Mouse (Mus musculus) stomach, postnatal 0 days (tissue): Measurements from ENCODE around the gene Kdm8.

Experiments used
- CTCF ChIP-seq: IDR thresholded peaks from 2 replicates; pipeline ENCODE4 v1.5.1; 2016; ENCODE audit warnings: antibody characterized with exemption, low read depth, mild to moderate bottlenecking, moderate library complexity
- EP300 ChIP-seq: optimal IDR thresholded peaks from 2 replicates; pipeline ENCODE3; 2016; ENCODE audit warnings: antibody characterized with exemption

GRCm38 (mm10) chr7:125442323-125442722 lies 2.2 kb upstream of the Kdm8 start:
- TF ChIP-seq CTCF (no peak), EP300 (no peak)
